Mouse (Mus musculus): ENCODE measurements around the gene Soga1. TPM values are rescaled to one million over a fixed set of nuclear protein-coding genes. Genes with fewer than 3 reads are reported as not detected.

The Soga1 gene
- total RNA-seq, 2 experiments from 2014 or later = 3.9 to 4.1 TPM

Other genes starting within 250 kb of the Soga1 start
- gene Tgif2, start 239.2 kb downstream of the Soga1 start, total RNA-seq (2021) = under 1 TPM; 0.32 to 0.51 TPM
- gene 4930518I15Rik, start 221.3 kb downstream of the Soga1 start, total RNA-seq (2021) = under 1 TPM; 0.25 to 0.64 TPM
- gene Rab5if, start 216.1 kb downstream of the Soga1 start, total RNA-seq (2021) = 10 to 100 TPM; 79.3 to 85.6 TPM
- under 1 TPM in 1 of 2 experiments, not detected in 1; 0.26 TPM for gene Sla2, start 192.1 kb downstream of the Soga1 start, total RNA-seq (2021)
- gene Ndrg3, start 87.2 kb downstream of the Soga1 start, total RNA-seq (2021) = 10 to 100 TPM; 25.1 TPM
- 1 to 10 TPM; 1.2 to 1.3 TPM for gene Dsn1, start 72.1 kb downstream of the Soga1 start, total RNA-seq (2021)
- gene Tldc2, start 7.8 kb upstream of the Soga1 start, total RNA-seq (2021) = not detected
- gene Samhd1, start 56.0 kb upstream of the Soga1 start, total RNA-seq (2021) = 10 to 100 TPM; 12.9 to 13.2 TPM
- gene Rbl1, start 125.3 kb upstream of the Soga1 start, total RNA-seq (2021) = 1 to 10 TPM; 1.6 to 2.2 TPM
- gene Rpn2, start 199.8 kb upstream of the Soga1 start, total RNA-seq (2021) = 10 to 100 TPM; 72.9 to 74.8 TPM
- 1 to 10 TPM in 1 of 2 experiments, under 1 TPM in 1; 0.72 to 1.2 TPM for gene Mroh8, start 200.3 kb upstream of the Soga1 start, total RNA-seq (2021)

All from gastrocnemius, postnatal 36 days (tissue).